Mouse (Mus musculus): Measurements from ENCODE around the gene Copb1. TPM values are rescaled to one million over a fixed set of nuclear protein-coding genes. Genes with fewer than 3 reads are reported as not detected.
A peak's percentile ranks its signal among the peaks of the same experiment; 100 is the strongest.

The Copb1 gene
- polyA plus RNA-seq, 1 experiment, result 37.4 TPM

- H3K27ac ChIP-seq (ENCODE audit: insufficient read depth, low read depth, low read length), result peak overlapping the region; percentile 64; the same call in 1 of the 2 replicates
Measured at GRCm38 (mm10) chr7:114291461-114292335, 37.2 kb upstream of the Copb1 start.

GRCm38 (mm10) chr7:114290078-114290506 is 35.6 kb upstream of the Copb1 start:
- peaks cover 7% of the 10 kb centered on the region; the same call in 1 of the 2 replicates for H3K4me1 ChIP-seq (ENCODE audit: control insufficient read depth, insufficient read depth, low read length)
- DNase-seq, result no peak
- no peak overlapping the region for H3K27ac ChIP-seq (ENCODE audit: insufficient read depth, low read depth, low read length)
- H3K27me3 ChIP-seq (replicated peaks; ENCODE audit: control insufficient read depth, insufficient read depth, low read length), result no peaks in the 10 kb centered on the region
- H3K4me3 ChIP-seq (ENCODE audit: insufficient read depth, low read depth, low read length), result no peak overlapping the region
- TF ChIP-seq CTCF (conservative IDR thresholded peaks at IDR 0.05; ENCODE audit: insufficient read depth, insufficient read length, low read depth, low read length), result no peak
- TF ChIP-seq POLR2A (IDR thresholded peaks at IDR 0.05; ENCODE audit: low read depth, low read length), result no peak
- WGBS, result 75% methylated on average over 5 of the region's 5 CpGs
- no peaks in the 10 kb centered on the region for H3K36me3 ChIP-seq (ENCODE audit: control insufficient read depth, insufficient read depth, low read length)

More at GRCm38 (mm10) chr7:114291461-114292335, 37.2 kb upstream of the Copb1 start:
- WGBS, result 41% methylated on average over 15 of the region's 15 CpGs
- TF ChIP-seq POLR2A (IDR thresholded peaks at IDR 0.05; ENCODE audit: low read depth, low read length) (no peak), CTCF (conservative IDR thresholded peaks at IDR 0.05; ENCODE audit: insufficient read depth, insufficient read length, low read depth, low read length) (no peak)
- Histone ChIP-seq H3K36me3 (ENCODE audit: control insufficient read depth, insufficient read depth, low read length) (no peaks in the 10 kb centered on the region), H3K4me1 (ENCODE audit: control insufficient read depth, insufficient read depth, low read length) (peaks cover 7% of the 10 kb centered on the region; the same call in 1 of the 2 replicates), H3K4me3 (ENCODE audit: insufficient read depth, low read depth, low read length) (no peak overlapping the region), H3K27me3 (replicated peaks; ENCODE audit: control insufficient read depth, insufficient read depth, low read length) (no peaks in the 10 kb centered on the region)
- peak; percentile 71 for DNase-seq

GRCm38 (mm10) chr7:114284296-114284910 is 29.9 kb upstream of the Copb1 start:
- TF ChIP-seq POLR2A (IDR thresholded peaks at IDR 0.05; ENCODE audit: low read depth, low read length), result no peak
- no peak for TF ChIP-seq CTCF (conservative IDR thresholded peaks at IDR 0.05; ENCODE audit: insufficient read depth, insufficient read length, low read depth, low read length)
- DNase-seq, result no peak
- Histone ChIP-seq H3K27me3 (replicated peaks; ENCODE audit: control insufficient read depth, insufficient read depth, low read length) (no peaks in the 10 kb centered on the region), H3K4me3 (ENCODE audit: insufficient read depth, low read depth, low read length) (no peak overlapping the region), H3K36me3 (ENCODE audit: control insufficient read depth, insufficient read depth, low read length) (no peaks in the 10 kb centered on the region), H3K4me1 (ENCODE audit: control insufficient read depth, insufficient read depth, low read length) (no peaks in the 10 kb centered on the region), H3K27ac (ENCODE audit: insufficient read depth, low read depth, low read length) (no peak overlapping the region)
- 88% methylated on average over 14 of the region's 14 CpGs for WGBS

- Histone ChIP-seq H3K36me3 (ENCODE audit: control insufficient read depth, insufficient read depth, low read length) (no peaks in the 10 kb centered on the region), H3K4me1 (ENCODE audit: control insufficient read depth, insufficient read depth, low read length) (no peaks in the 10 kb centered on the region), H3K27ac (ENCODE audit: insufficient read depth, low read depth, low read length) (no peak overlapping the region), H3K4me3 (ENCODE audit: insufficient read depth, low read depth, low read length) (no peak overlapping the region), H3K27me3 (replicated peaks; ENCODE audit: control insufficient read depth, insufficient read depth, low read length) (no peaks in the 10 kb centered on the region)
- TF ChIP-seq CTCF (conservative IDR thresholded peaks at IDR 0.05; ENCODE audit: insufficient read depth, insufficient read length, low read depth, low read length) (no peak), POLR2A (IDR thresholded peaks at IDR 0.05; ENCODE audit: low read depth, low read length) (no peak)
- 78% methylated on average over 9 of the region's 9 CpGs for WGBS
- no peak for DNase-seq
Measured at GRCm38 (mm10) chr7:114283006-114283405, 28.5 kb upstream of the Copb1 start.

- Histone ChIP-seq H3K27me3 (replicated peaks; ENCODE audit: control insufficient read depth, insufficient read depth, low read length) (no peaks in the 10 kb centered on the region), H3K4me3 (ENCODE audit: insufficient read depth, low read depth, low read length) (no peak overlapping the region), H3K4me1 (ENCODE audit: control insufficient read depth, insufficient read depth, low read length) (no peaks in the 10 kb centered on the region), H3K36me3 (ENCODE audit: control insufficient read depth, insufficient read depth, low read length) (no peaks in the 10 kb centered on the region), H3K27ac (ENCODE audit: insufficient read depth, low read depth, low read length) (no peak overlapping the region)
- TF ChIP-seq POLR2A (IDR thresholded peaks at IDR 0.05; ENCODE audit: low read depth, low read length) (no peak), CTCF (conservative IDR thresholded peaks at IDR 0.05; ENCODE audit: insufficient read depth, insufficient read length, low read depth, low read length) (peak; percentile 35; the same call in 1 of the 2 replicates)
- peak; percentile 64 for DNase-seq
- WGBS, result 58% methylated on average over 3 of the region's 3 CpGs
Measured at GRCm38 (mm10) chr7:114281671-114282070, 27.2 kb upstream of the Copb1 start.

- TF ChIP-seq CTCF (conservative IDR thresholded peaks at IDR 0.05; ENCODE audit: insufficient read depth, insufficient read length, low read depth, low read length) (no peak; the same call in 1 of the 2 replicates), POLR2A (IDR thresholded peaks at IDR 0.05; ENCODE audit: low read depth, low read length) (peak; percentile 51)
- peak; percentile 98 for DNase-seq
- peak within 1 kb of the TSS; percentile 71 for H3K27ac ChIP-seq (ENCODE audit: insufficient read depth, low read depth, low read length)
- no peaks in the 10 kb centered on the region for H3K27me3 ChIP-seq (replicated peaks; ENCODE audit: control insufficient read depth, insufficient read depth, low read length)
- peaks cover 6% of the 10 kb centered on the region for H3K36me3 ChIP-seq (ENCODE audit: control insufficient read depth, insufficient read depth, low read length)
- peak within 1 kb of the TSS; percentile 80 for H3K4me3 ChIP-seq (ENCODE audit: insufficient read depth, low read depth, low read length)
- H3K4me1 ChIP-seq (ENCODE audit: control insufficient read depth, insufficient read depth, low read length), result no peaks in the 10 kb centered on the region; the same call in 1 of the 2 replicates
- WGBS, result under 1% methylated on average over 39 of the region's 39 CpGs
Measured at GRCm38 (mm10) chr7:114276005-114276752, 21.7 kb upstream of the Copb1 start, which contains the start of gene Psma1. Psma1 (minus strand) TSS chr7:114276118.
